Mouse (Mus musculus) limb, embryonic 13.5 days (tissue): ENCODE measurements around the gene Ndufs5. TPM values are rescaled to one million over a fixed set of nuclear protein-coding genes. Genes with fewer than 3 reads are reported as not detected.
A peak's percentile ranks its signal among the peaks of the same experiment; 100 is the strongest.

ENCODE experiments used
- ATAC-seq: fragments of 200-750 bp; cut with Nextera tagmentation; 2 replicates; pipeline ENCODE4 v1.8.0; 2017; ENCODE audit warnings: low read depth, moderate number of reproducible peaks, moderate TSS enrichment; ENCODE audit not compliant: low FRiP score
- H3K27ac ChIP-seq: fragments of 300-500 bp; sonication (generic); 2 replicates; pipeline ENCODE4 v1.5.1; 2015; ENCODE audit warnings: inconsistent platforms, mild to moderate bottlenecking, moderate library complexity
- H3K27me3 ChIP-seq: fragments of 300-500 bp; sonication (generic); 2 replicates; pipeline ENCODE4 v1.6.1; 2015; ENCODE audit warnings: mild to moderate bottlenecking, inconsistent platforms
- H3K36me3 ChIP-seq: fragments of 300-500 bp; sonication (generic); 2 replicates; pipeline ENCODE4 v1.6.1; 2015; ENCODE audit warnings: inconsistent platforms, mild to moderate bottlenecking, moderate library complexity
- H3K4me1 ChIP-seq: fragments of 300-500 bp; sonication (generic); 2 replicates; pipeline ENCODE4 v1.6.1; 2015; ENCODE audit warnings: inconsistent platforms
- H3K4me2 ChIP-seq: fragments of 300-500 bp; sonication (generic); replicated peaks from 2 replicates; pipeline ENCODE4 v1.6.1; 2015; ENCODE audit warnings: inconsistent platforms, mild to moderate bottlenecking, moderate library complexity
- H3K4me3 ChIP-seq: fragments of 300-500 bp; sonication (generic); 2 replicates; pipeline ENCODE4 v1.5.1; 2015; ENCODE audit warnings: moderate library complexity, mild to moderate bottlenecking, inconsistent platforms
- H3K9ac ChIP-seq: fragments of 300-500 bp; sonication (generic); 2 replicates; pipeline ENCODE4 v1.6.1; 2015; ENCODE audit warnings: mild to moderate bottlenecking, inconsistent platforms
- H3K9me3 ChIP-seq: fragments of 300-500 bp; sonication (generic); 2 replicates; pipeline ENCODE4 v1.6.1; 2016; ENCODE audit warnings: inconsistent platforms
- WGBS: fragments of 180-500 bp; shearing (Covaris S2); methylation state at CpG from one replicate; pipeline ENCODE4 v1.1.7; 2015; 5-methylcytosine and 5-hydroxymethylcytosine counted together
- polyA plus RNA-seq: library from polyadenylated mRNA; unstranded; fragments of >200 nt; fragmentation: Nextera tagmentation; extraction: Ambion mirVana; gene quantifications from 2 replicates; pipeline ENCODE4 v1.2.1, GENCODE M21; 2015

The Ndufs5 gene
- polyA plus RNA-seq, 1 experiment from 2014 or later: 321 TPM

DNA sequence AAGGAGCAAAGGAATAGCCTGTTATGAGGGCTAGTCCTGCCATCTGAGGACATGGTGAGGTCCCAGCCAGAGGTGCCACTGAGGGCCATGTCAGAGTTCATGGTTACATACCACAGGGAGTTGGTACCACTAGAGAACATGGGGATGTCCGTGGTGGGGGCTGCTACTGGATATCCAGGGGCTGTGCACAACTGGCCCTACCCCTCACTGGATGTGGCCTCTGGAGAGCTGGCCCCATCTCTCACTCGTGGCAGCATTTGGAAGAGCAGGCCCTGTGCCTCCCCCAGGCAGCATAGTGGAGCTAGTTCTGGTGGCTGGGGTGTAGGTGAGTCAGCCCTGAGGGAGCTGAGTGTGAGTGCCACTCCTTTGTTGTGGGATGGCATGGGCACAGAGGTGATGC, 14.9 kb upstream of the Ndufs5 start:
- no peaks in the 10 kb centered on the region for H3K27me3 ChIP-seq
- whole genome bisulfite sequencing: 85% methylated on average over 2 of the region's 2 CpGs
- H3K36me3 ChIP-seq: peaks cover 43% of the 10 kb centered on the region
- no peaks in the 10 kb centered on the region for H3K4me1 ChIP-seq
- no peak for ATAC-seq
- no peaks in the 10 kb centered on the region for H3K9me3 ChIP-seq
- no peak overlapping the region for H3K4me2 ChIP-seq
- no peak overlapping the region for H3K27ac ChIP-seq
- no peak overlapping the region for H3K9ac ChIP-seq
- no peak overlapping the region for H3K4me3 ChIP-seq

DNA sequence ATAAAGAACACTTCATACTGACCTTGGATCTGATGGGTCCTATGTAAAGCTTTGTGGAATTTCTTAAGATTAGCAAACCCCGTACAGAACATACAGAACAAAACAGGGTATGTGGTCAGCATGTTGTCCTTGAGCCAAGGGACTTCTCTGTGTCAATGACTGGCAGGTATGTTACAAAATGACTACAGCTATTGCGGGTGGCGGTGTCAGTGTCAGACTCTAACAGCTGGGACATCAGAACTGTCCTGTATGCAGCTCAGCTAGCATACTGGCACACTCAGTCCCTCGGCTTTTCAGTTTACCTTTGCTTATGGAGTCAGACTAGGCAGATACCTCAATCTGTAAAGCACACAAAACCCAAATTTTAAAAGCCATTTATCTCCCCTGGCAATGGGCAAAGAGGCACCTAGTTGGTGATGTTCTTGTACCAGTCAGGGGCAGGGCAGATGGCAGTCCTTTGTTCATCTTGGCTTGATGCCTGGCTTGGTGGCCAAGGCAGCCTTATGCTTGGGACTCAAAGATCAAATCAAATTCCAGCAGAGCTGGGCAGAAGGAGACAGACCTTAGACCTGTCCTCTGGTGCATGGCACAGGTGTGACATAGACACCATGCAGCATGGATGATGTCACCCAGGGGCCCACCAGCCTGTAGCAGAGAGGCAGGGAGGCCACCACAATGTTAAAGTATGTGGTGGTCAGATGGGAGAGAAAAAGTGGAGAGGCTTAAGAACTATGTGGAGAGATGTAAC, 14.3 kb upstream of the Ndufs5 start:
- H3K27me3 ChIP-seq: no peaks in the 10 kb centered on the region
- H3K9ac ChIP-seq: no peak overlapping the region
- peaks cover 37% of the 10 kb centered on the region for H3K36me3 ChIP-seq
- H3K9me3 ChIP-seq: no peaks in the 10 kb centered on the region
- H3K4me2 ChIP-seq: no peak overlapping the region
- no peak for ATAC-seq
- no peak overlapping the region for H3K27ac ChIP-seq
- no peaks in the 10 kb centered on the region for H3K4me1 ChIP-seq
- no peak overlapping the region for H3K4me3 ChIP-seq
- 90% methylated on average over 4 of the region's 4 CpGs for WGBS

DNA sequence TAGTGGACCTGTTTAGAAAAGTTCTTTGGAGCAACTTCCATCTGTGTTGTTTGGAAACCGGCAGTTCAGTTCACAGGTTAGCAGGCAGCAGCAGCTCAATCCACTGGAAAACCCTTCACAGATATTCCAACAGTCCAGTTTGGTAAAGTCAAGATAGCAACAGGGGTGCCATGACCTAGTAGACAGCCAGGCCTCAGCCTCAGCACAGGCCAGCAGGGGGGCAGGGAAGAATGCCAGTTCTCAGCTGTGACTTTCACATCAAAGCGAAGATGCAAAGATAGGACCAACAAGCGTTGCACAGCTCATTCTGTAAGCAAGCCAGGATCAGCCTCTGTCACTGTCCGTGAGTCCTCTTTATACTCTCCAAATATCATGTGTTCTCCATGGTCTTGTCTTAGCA, 3.8 kb upstream of the Ndufs5 start:
- no peaks in the 10 kb centered on the region for H3K9me3 ChIP-seq
- no peak for ATAC-seq
- no peak overlapping the region for H3K9ac ChIP-seq
- no peaks in the 10 kb centered on the region for H3K27me3 ChIP-seq
- H3K4me2 ChIP-seq: no peak overlapping the region
- no peak overlapping the region for H3K27ac ChIP-seq
- H3K4me1 ChIP-seq: peaks cover 8% of the 10 kb centered on the region
- 85% methylated on average over 4 of the region's 4 CpGs for WGBS
- H3K4me3 ChIP-seq: no peak overlapping the region
- H3K36me3 ChIP-seq: no peaks in the 10 kb centered on the region

DNA sequence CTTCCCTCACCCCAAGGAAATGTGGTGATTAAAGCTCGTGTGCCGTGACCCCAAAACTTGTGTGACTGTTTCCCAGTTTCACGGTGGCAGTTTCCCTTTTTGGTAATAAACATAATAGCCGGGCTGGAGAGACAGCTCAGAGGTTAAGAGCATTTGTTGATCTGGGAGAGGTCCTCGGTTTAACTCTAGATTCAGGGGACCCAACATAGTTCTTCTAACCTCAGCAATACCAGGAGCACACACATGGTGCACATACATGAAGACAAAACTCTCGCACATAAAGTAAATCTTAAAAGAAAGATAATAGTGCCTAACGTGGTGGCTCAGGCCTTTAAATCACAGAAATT, 405 bp upstream of the Ndufs5 start:
- peak; percentile 26; the same call in 1 of the 2 replicates for ATAC-seq
- H3K27ac ChIP-seq: 0 out of 2 replicates have a peak overlapping the region, but pooled peaks have one; percentile 39
- peak overlapping the region; percentile 63 for H3K9ac ChIP-seq
- H3K4me1 ChIP-seq: peaks cover 12% of the 10 kb centered on the region
- H3K4me3 ChIP-seq: peak overlapping the region; percentile 82
- no peaks in the 10 kb centered on the region for H3K9me3 ChIP-seq
- peaks cover 20% of the 10 kb centered on the region for H3K36me3 ChIP-seq
- no peaks in the 10 kb centered on the region for H3K27me3 ChIP-seq
- WGBS: 25% methylated on average over 7 of the region's 7 CpGs
- H3K4me2 ChIP-seq: peak overlapping the region; percentile 80

DNA sequence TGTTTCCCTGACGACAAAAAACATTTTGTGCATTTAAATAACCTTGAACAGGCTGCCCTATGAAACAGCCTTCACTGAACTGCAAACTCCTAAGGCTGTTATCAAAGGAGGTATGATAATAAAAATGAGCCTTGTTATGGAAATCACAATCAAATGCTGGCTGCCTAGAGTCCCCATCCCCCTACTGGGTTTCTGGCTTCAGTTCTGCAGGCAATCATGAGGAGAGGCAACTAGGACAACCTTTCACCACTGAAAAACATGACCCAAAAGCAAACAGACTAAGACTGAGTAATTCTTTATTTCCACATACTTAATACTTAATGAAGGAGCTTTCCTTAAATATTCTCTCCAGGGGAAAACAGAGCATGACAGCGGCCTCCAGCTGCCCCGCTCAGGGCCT, 5.6 kb downstream of the Ndufs5 start:
- peaks cover 43% of the 10 kb centered on the region for H3K36me3 ChIP-seq
- H3K27me3 ChIP-seq: no peaks in the 10 kb centered on the region
- no peak overlapping the region for H3K27ac ChIP-seq
- H3K9ac ChIP-seq: no peak overlapping the region
- ATAC-seq: no peak
- whole genome bisulfite sequencing: 84% methylated on average over 3 of the region's 3 CpGs
- peaks cover 8% of the 10 kb centered on the region for H3K4me1 ChIP-seq
- no peak overlapping the region for H3K4me2 ChIP-seq
- no peaks in the 10 kb centered on the region for H3K9me3 ChIP-seq
- H3K4me3 ChIP-seq: no peak overlapping the region

DNA sequence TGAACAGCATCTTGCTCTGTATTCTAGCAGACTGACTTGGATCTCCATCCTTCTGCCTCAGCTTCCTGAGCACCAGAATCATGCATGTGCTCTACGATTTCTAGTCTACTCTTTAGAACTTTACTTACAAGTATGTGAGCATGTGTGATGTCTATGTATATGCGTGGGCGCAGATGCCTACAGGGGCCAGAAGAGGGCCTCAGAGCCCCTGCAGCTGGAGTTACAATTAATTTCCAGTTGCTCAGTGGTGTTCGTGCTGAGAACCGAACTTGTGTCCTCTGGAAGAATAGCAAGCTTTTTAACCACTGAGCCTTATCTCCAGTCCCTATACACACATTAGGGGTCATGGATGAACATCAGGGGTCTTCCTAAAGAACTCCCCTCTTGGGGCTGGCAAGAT, 10.7 kb downstream of the Ndufs5 start:
- 95% methylated on average over 5 of the region's 5 CpGs for WGBS
- ATAC-seq: no peak
- no peak overlapping the region for H3K4me3 ChIP-seq
- H3K4me1 ChIP-seq: no peaks in the 10 kb centered on the region
- H3K9ac ChIP-seq: no peak overlapping the region
- no peak overlapping the region for H3K27ac ChIP-seq
- peaks cover 15% of the 10 kb centered on the region for H3K36me3 ChIP-seq
- H3K4me2 ChIP-seq: no peak overlapping the region
- H3K27me3 ChIP-seq: no peaks in the 10 kb centered on the region
- H3K9me3 ChIP-seq: no peaks in the 10 kb centered on the region

DNA sequence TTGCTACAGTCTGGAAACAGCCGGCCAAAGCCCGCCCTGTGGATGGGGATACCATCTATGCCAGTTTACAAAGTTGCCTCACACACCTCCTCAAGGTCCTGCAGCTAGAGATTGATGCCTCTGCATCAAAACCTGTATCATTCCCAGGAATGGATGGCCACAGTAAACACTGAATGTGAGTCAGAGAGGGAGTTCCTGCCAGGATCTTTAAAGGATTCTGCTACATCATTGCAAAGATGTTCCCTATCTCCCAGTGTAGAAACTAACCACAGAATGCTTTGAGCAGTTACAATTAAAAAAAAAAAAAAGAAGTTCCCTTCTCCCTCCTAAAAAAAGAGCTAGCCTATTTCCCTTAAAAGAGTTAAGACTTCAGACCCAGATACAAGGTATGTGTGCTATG, 12.7 kb downstream of the Ndufs5 start:
- Histone ChIP-seq H3K9me3 (no peaks in the 10 kb centered on the region), H3K4me3 (no peak overlapping the region), H3K4me2 (no peak overlapping the region), H3K9ac (no peak overlapping the region), H3K27ac (no peak overlapping the region), H3K36me3 (no peaks in the 10 kb centered on the region), H3K27me3 (no peaks in the 10 kb centered on the region), H3K4me1 (no peaks in the 10 kb centered on the region)
- 91% methylated on average over 2 of the region's 2 CpGs for WGBS
- ATAC-seq: no peak

DNA sequence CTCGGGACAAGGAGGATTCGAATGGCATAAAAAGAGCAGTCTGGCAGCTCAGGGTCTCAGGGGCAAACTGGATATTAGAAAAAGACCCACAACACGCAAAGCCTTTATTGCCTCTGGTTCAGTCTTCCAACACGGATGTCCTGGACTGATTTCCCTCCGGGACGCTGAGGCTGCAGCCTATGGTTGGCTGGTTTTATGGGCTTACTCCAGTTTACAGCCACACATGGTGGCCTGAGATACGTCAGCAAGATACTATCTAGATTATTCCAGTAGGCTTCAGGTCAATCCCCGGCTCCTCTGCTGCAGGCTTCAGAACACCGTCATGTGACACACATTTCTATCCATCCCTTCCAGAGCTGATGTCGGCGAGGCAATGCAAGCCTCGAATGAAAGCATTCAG, 24.6 kb downstream of the Ndufs5 start:
- no peaks in the 10 kb centered on the region for H3K4me1 ChIP-seq
- no peak overlapping the region for H3K27ac ChIP-seq
- H3K4me3 ChIP-seq: no peak overlapping the region
- H3K36me3 ChIP-seq: no peaks in the 10 kb centered on the region
- H3K9me3 ChIP-seq: no peaks in the 10 kb centered on the region
- H3K4me2 ChIP-seq: no peak overlapping the region
- ATAC-seq: no peak
- H3K9ac ChIP-seq: no peak overlapping the region
- H3K27me3 ChIP-seq: no peaks in the 10 kb centered on the region
- 70% methylated on average over 12 of the region's 12 CpGs for WGBS

DNA sequence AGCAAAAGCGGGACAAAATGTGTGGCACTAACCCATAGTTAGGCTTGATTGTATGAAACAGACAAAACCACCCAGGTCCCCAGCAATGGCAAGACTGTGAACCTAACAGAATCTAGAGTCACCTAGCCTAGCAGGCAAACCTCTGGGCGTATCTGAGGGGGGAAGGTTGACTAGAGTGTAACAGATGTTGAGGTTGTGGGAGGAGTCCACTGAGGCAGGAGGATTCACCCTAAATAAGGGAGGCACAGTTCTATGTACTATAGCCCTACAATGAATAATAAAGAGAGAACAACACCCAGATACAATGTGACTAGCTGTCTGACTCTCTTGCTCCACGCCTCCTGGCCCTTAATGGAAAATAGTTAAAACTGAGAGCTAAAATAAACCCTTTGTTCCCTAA, 25.9 kb downstream of the Ndufs5 start:
- Histone ChIP-seq H3K9ac (no peak overlapping the region), H3K27me3 (no peaks in the 10 kb centered on the region), H3K4me1 (no peaks in the 10 kb centered on the region; the same call in 1 of the 2 replicates), H3K36me3 (no peaks in the 10 kb centered on the region), H3K27ac (no peak overlapping the region), H3K9me3 (no peaks in the 10 kb centered on the region), H3K4me2 (no peak overlapping the region), H3K4me3 (no peak overlapping the region)
- no peak for ATAC-seq
- WGBS: 87% methylated on average over 3 of the region's 3 CpGs

DNA sequence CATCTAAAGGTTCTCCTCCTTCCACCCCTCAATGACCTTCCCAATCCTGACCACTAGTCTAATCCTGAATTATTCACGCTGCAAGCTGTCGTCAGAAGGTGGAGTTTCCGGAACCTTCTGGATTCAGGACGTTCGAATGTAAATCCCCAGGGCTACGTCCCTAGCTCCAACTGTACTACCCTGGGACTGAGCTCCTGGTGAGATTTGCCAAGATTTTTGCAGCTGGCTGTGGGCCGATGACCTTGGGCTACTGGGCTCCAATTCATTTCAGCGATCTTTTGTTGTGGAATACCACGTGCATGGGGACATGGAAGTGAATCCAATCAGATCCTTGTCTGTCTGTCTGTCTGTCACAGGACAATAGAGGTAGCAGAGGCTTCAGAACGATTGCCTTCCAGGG, 27.7 kb downstream of the Ndufs5 start:
- WGBS: 83% methylated on average over 10 of the region's 10 CpGs
- peaks cover 11% of the 10 kb centered on the region for H3K4me1 ChIP-seq
- peaks cover 14% of the 10 kb centered on the region for H3K27me3 ChIP-seq
- H3K9me3 ChIP-seq: no peaks in the 10 kb centered on the region
- H3K4me2 ChIP-seq: no peak overlapping the region
- H3K9ac ChIP-seq: no peak overlapping the region
- H3K27ac ChIP-seq: no peak overlapping the region
- H3K36me3 ChIP-seq: no peaks in the 10 kb centered on the region
- no peak overlapping the region for H3K4me3 ChIP-seq
- ATAC-seq: no peak

DNA sequence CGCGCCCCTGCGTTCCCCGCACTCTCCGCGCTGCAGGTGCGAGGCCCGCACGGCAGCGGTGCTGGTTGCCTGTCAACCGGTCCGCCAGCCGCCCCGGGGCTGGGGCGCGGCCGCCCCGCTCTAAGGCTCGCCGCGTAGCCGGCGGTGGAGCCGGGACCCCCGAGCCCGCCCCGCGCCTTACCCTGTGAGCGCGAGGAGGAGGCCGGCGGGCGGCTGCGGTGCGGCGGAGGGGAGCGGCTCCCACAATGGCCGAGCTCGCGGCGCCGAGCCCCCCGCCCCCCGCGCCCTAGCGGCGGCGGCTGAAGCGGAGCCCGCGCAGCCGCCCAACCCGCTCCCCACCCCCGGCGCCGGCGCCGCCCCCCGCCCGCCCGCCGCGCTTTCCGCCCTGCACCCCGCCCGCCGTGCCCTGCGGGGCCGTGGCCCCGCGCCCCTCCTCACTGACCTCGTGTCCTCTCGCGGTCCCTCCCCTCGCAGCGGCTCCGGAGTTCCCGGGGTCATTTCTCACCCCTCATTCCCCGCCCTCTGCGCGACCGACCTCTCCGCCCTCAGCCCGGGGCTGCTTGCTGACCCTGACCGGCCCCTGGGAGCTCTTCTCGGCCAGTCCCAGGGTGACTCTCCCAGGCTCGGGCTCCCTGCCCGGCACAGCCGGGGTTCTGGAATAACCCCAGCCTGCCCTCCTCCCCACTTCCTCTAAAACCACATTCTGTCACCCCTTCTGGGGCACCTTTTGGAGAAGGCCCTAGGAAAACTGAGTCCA, 30.8 kb downstream of the Ndufs5 start:
- peak; percentile 64 for ATAC-seq
- Histone ChIP-seq H3K4me1 (peaks cover 11% of the 10 kb centered on the region), H3K27me3 (peaks cover 23% of the 10 kb centered on the region), H3K27ac (no peak overlapping the region), H3K9ac (peak overlapping the region; percentile 81), H3K9me3 (no peaks in the 10 kb centered on the region), H3K4me3 (peak overlapping the region; percentile 80), H3K36me3 (no peaks in the 10 kb centered on the region), H3K4me2 (peak overlapping the region; percentile 100)
- under 1% methylated on average over 39 of the region's 89 CpGs for WGBS

DNA sequence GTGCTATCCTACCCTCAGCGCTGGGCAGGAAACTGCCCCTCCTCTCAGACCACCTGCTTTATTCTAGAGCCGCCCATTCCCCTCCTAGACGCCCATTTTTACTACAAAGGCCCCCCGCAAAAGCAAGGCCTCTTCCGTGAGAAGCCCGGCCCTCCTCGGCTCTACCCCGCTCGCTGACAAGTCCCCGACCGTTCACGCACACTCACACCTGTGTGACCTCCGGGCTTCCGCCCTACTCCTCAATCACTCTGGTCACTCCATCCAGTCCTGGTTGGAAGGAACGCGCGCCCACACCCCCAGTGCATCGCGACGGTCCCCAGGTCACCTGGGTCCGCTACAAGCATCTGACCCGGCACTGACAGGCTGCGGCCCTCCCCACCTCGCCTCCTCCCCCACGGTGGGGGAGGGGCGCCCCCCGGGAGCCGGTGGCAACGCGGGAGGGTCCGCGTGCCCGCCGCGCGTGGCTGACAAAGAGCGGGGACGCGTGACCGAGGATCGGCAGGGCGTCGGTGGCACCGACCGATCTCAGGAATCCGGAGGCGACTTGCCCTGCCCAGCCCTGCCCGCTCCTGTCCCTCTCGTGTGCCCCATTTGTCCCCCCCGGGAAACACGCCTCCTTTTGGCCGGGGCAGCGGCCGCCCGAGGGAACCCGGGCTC, 31.5 kb downstream of the Ndufs5 start:
- Histone ChIP-seq H3K27ac (no peak overlapping the region), H3K4me3 (peak overlapping the region; percentile 80)

More for the DNA sequence above, 31.5 kb downstream of the Ndufs5 start:
- Histone ChIP-seq H3K4me1 (peaks cover 11% of the 10 kb centered on the region), H3K4me2 (peak overlapping the region; percentile 100), H3K9me3 (no peaks in the 10 kb centered on the region), H3K27me3 (peaks cover 23% of the 10 kb centered on the region), H3K9ac (peak overlapping the region; percentile 81), H3K36me3 (no peaks in the 10 kb centered on the region)
- WGBS: under 1% methylated on average over 52 of the region's 56 CpGs
- ATAC-seq: peak; percentile 50; the same call in 1 of the 2 replicates
